Mouse (Mus musculus) liver, postnatal 0 days (tissue): Measurements from ENCODE around the gene Stx12. TPM values are rescaled to one million over a fixed set of nuclear protein-coding genes. Genes with fewer than 3 reads are reported as not detected.

ENCODE experiments used
- ATAC-seq: fragments of 200-750 bp; cut with Nextera tagmentation; 2 replicates; pipeline ENCODE4 v1.8.0; 2017; ENCODE audit warnings: mild to moderate bottlenecking, moderate library complexity
- DNase-seq: peaks from one replicate; pipeline ENCODE4 v3.0.0-alpha.2; 2016
- H3K27ac ChIP-seq: fragments of 300-500 bp; sonication (generic); 2 replicates; pipeline ENCODE4 v1.5.1; 2014; ENCODE audit warnings: antibody characterized with exemption, moderate library complexity, mild to moderate bottlenecking, low read depth
- H3K27me3 ChIP-seq: fragments of 300-500 bp; sonication (generic); 2 replicates; pipeline ENCODE4 v1.6.1; 2014; ENCODE audit warnings: low read length, control low read depth, mixed read lengths; ENCODE audit not compliant: insufficient read depth
- H3K36me3 ChIP-seq: fragments of 300-500 bp; sonication (generic); replicated peaks from 2 replicates; pipeline ENCODE4 v1.6.1; 2014; ENCODE audit warnings: mild to moderate bottlenecking, control low read depth, low read length, moderate library complexity, mixed read lengths; ENCODE audit not compliant: insufficient read depth
- H3K4me1 ChIP-seq: fragments of 300-500 bp; sonication (generic); 2 replicates; pipeline ENCODE4 v1.6.1; 2014; ENCODE audit warnings: antibody characterized with exemption, mild to moderate bottlenecking, control low read depth; ENCODE audit not compliant: insufficient read depth
- H3K4me2 ChIP-seq: fragments of 300-500 bp; sonication (generic); 2 replicates; pipeline ENCODE4 v1.6.1; 2014; ENCODE audit warnings: low read depth, mild to moderate bottlenecking, low read length, moderate library complexity, mixed read lengths
- H3K4me3 ChIP-seq: fragments of 300-500 bp; sonication (generic); 2 replicates; pipeline ENCODE4 v1.5.1; 2014; ENCODE audit warnings: low read depth, low read length
- H3K9ac ChIP-seq: fragments of 300-500 bp; sonication (generic); replicated peaks from 2 replicates; pipeline ENCODE4 v1.6.1; 2014; ENCODE audit warnings: mild to moderate bottlenecking, moderate library complexity
- H3K9me3 ChIP-seq: fragments of 300-500 bp; sonication (generic); 2 replicates; pipeline ENCODE4 v1.6.1; 2016; ENCODE audit warnings: mild to moderate bottlenecking, control low read depth, low read length, mixed read lengths
- CTCF ChIP-seq: sonication (generic); IDR thresholded peaks from 2 replicates; pipeline ENCODE4 v1.5.1; 2016; ENCODE audit warnings: antibody characterized with exemption, low read depth
- EP300 ChIP-seq: IDR thresholded peaks from 2 replicates; pipeline ENCODE4 v1.6.1; 2016; ENCODE audit warnings: antibody characterized with exemption, low read depth, mild to moderate bottlenecking
- WGBS: fragments of 180-500 bp; shearing (Covaris S2); extraction: QIAGEN DNeasy Blood & Tissue Kit; methylation state at CpG from one replicate; pipeline ENCODE4 v1.1.7; 2014; ENCODE audit not compliant: insufficient replicate concordance; 5-methylcytosine and 5-hydroxymethylcytosine counted together
- polyA plus RNA-seq: library from polyadenylated mRNA; unstranded; fragments of >200 nt; fragmentation: Nextera tagmentation; extraction: Ambion mirVana; gene quantifications from 2 replicates; pipeline ENCODE4 v1.2.1, GENCODE M21; 2015

The Stx12 gene
- polyA plus RNA-seq, 1 experiment from 2014 or later: 17.0 TPM

DNA sequence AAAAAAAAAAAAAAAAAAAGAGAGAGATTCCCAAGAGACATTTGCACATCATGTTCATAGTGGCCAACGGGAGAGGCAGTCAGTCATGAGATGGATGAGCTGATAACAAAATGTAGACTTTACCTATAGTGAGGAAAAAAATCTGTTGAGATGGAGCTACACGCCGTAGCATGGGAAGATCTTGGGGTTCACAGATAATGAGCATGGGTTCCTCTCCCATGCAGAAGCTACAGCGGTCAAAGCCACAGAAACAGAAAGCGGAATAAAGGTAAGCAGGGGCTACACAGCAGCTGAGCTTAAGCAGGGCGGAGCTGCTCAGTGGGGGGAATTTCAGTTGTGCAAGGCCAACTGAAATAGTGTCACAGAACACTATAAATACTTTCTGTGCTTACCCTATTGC lies 80.0 kb downstream of the Stx12 start:
- DNase-seq: no peak
- H3K4me2 ChIP-seq: peak overlapping the region; percentile 15
- H3K36me3 ChIP-seq: no peaks in the 10 kb centered on the region
- no peaks in the 10 kb centered on the region for H3K27me3 ChIP-seq
- H3K4me3 ChIP-seq: no peak overlapping the region
- WGBS: 41% methylated on average over 6 of the region's 6 CpGs
- H3K27ac ChIP-seq: peak overlapping the region; percentile 44
- H3K9ac ChIP-seq: no peak overlapping the region
- TF ChIP-seq CTCF (no peak), EP300 (no peak)
- no peaks in the 10 kb centered on the region for H3K9me3 ChIP-seq
- ATAC-seq: peak; percentile 45; the same call in 1 of the 2 replicates
- H3K4me1 ChIP-seq: peaks cover 30% of the 10 kb centered on the region

DNA sequence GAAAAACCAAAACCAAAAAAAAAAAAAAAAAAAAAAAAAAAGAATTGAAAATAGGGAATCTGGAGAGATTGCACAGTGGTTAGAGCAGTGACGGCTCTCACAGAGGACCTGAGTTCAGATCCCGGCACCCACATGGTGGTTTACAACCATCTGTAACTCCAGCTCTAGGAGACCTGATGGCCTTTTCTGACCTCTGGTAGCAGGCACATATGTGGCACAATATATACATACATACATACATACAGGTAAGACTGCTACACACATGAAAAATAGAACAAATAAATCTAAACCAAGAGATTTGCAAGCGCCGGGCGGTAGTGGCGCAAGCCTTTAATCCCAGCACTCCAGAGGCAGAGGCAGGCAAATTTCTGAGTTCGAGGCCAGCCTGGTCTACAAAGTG lies 80.4 kb downstream of the Stx12 start:
- H3K27me3 ChIP-seq: no peaks in the 10 kb centered on the region
- H3K27ac ChIP-seq: no peak overlapping the region; the same call in 1 of the 2 replicates
- ATAC-seq: no peak
- no peak for TF ChIP-seq CTCF
- no peak for TF ChIP-seq EP300
- 87% methylated on average over 7 of the region's 7 CpGs for WGBS
- no peaks in the 10 kb centered on the region for H3K36me3 ChIP-seq
- H3K9me3 ChIP-seq: no peaks in the 10 kb centered on the region
- H3K4me2 ChIP-seq: no peak overlapping the region; the same call in 1 of the 2 replicates
- no peak overlapping the region for H3K4me3 ChIP-seq
- peaks cover 30% of the 10 kb centered on the region for H3K4me1 ChIP-seq
- H3K9ac ChIP-seq: no peak overlapping the region
- no peak for DNase-seq

Other genes starting within 250 kb of the Stx12 start
- 6.0 and 6.3 TPM in 2 replicates for gene Eya3, start 245.5 kb downstream of the Stx12 start, polyA plus RNA-seq
- gene Xkr8, start 152.0 kb downstream of the Stx12 start, polyA plus RNA-seq: 3.3 and 3.8 TPM in 2 replicates
- gene Smpdl3b, start 127.3 kb downstream of the Stx12 start, polyA plus RNA-seq: 0.31 and 0.34 TPM in 2 replicates
- 38.6 and 43.0 TPM in 2 replicates for gene Rpa2, start 116.2 kb downstream of the Stx12 start, polyA plus RNA-seq
- gene Themis2, start 88.1 kb downstream of the Stx12 start, polyA plus RNA-seq: 3.1 and 3.5 TPM in 2 replicates
- gene Ppp1r8, start 41.3 kb downstream of the Stx12 start, polyA plus RNA-seq: 11.1 and 11.9 TPM in 2 replicates
- 21.7 and 22.5 TPM in 2 replicates for gene Fam76a, start 38.0 kb upstream of the Stx12 start, polyA plus RNA-seq
- gene Fgr, start 89.6 kb upstream of the Stx12 start, polyA plus RNA-seq: 3.8 and 4.0 TPM in 2 replicates
- gene Ahdc1, start 126.8 kb upstream of the Stx12 start, polyA plus RNA-seq: 0.76 and 0.87 TPM in 2 replicates
- gene Wasf2, start 246.0 kb upstream of the Stx12 start, polyA plus RNA-seq: 35.8 and 43.1 TPM in 2 replicates